Mouse (Mus musculus) lung, postnatal 0 days (tissue): ENCODE measurements around the gene Rapgef2. TPM values are rescaled to one million over a fixed set of nuclear protein-coding genes. Genes with fewer than 3 reads are reported as not detected.

ENCODE experiments used
- ATAC-seq: fragments of 200-750 bp; cut with Nextera tagmentation; 2 replicates; pipeline ENCODE4 v1.8.0; 2017; ENCODE audit warnings: moderate library complexity
- DNase-seq: peaks from one replicate; pipeline ENCODE4 v3.0.0-alpha.2; 2016; ENCODE audit warnings: low spot score
- H3K27ac ChIP-seq: fragments of 300-500 bp; sonication (generic); 2 replicates; pipeline ENCODE4 v1.5.1; 2014; ENCODE audit warnings: antibody characterized with exemption, mild to moderate bottlenecking, low read length, mixed read lengths
- H3K27me3 ChIP-seq: fragments of 300-500 bp; sonication (generic); replicated peaks from 2 replicates; pipeline ENCODE4 v1.6.1; 2014; ENCODE audit warnings: low read length, mixed read lengths; ENCODE audit not compliant: insufficient read depth
- H3K36me3 ChIP-seq: fragments of 300-500 bp; sonication (generic); 2 replicates; pipeline ENCODE4 v1.6.1; 2014; ENCODE audit warnings: low read length, mixed read lengths; ENCODE audit not compliant: insufficient read depth
- H3K4me1 ChIP-seq: fragments of 300-500 bp; sonication (generic); 2 replicates; pipeline ENCODE4 v1.6.1; 2014; ENCODE audit warnings: antibody characterized with exemption, low read depth, low read length, mixed read lengths; ENCODE audit not compliant: insufficient read depth
- H3K4me2 ChIP-seq: fragments of 300-500 bp; sonication (generic); replicated peaks from 2 replicates; pipeline ENCODE4 v1.6.1; 2014; ENCODE audit warnings: low read depth, mild to moderate bottlenecking, low read length, moderate library complexity, mixed read lengths
- H3K4me3 ChIP-seq: fragments of 300-500 bp; sonication (generic); 2 replicates; pipeline ENCODE4 v1.5.1; 2014; ENCODE audit warnings: low read depth, low read length
- H3K9ac ChIP-seq: fragments of 300-500 bp; sonication (generic); replicated peaks from 2 replicates; pipeline ENCODE4 v1.6.1; 2014; ENCODE audit warnings: low read depth, mild to moderate bottlenecking
- H3K9me3 ChIP-seq: fragments of 300-500 bp; sonication (generic); 2 replicates; pipeline ENCODE4 v1.6.1; 2016; ENCODE audit warnings: low read length, mixed read lengths
- CTCF ChIP-seq: IDR thresholded peaks from 2 replicates; pipeline ENCODE4 v1.5.1; 2016; ENCODE audit warnings: antibody characterized with exemption, mild to moderate bottlenecking
- EP300 ChIP-seq: IDR thresholded peaks from 2 replicates; pipeline ENCODE4 v1.6.1; 2016; ENCODE audit warnings: antibody characterized with exemption, mild to moderate bottlenecking, control low read depth
- WGBS: fragments of 180-500 bp; shearing (Covaris S2); extraction: QIAGEN DNeasy Blood & Tissue Kit; methylation state at CpG from one replicate; pipeline ENCODE4 v1.1.7; 2014; 5-methylcytosine and 5-hydroxymethylcytosine counted together
- polyA plus RNA-seq: library from polyadenylated mRNA; unstranded; fragments of >200 nt; fragmentation: Nextera tagmentation; extraction: Ambion mirVana; gene quantifications from 2 replicates; pipeline ENCODE4 v1.2.1, GENCODE M21; 2015

Gene Rapgef2
- polyA plus RNA-seq, 1 experiment from 2014 or later, result 5.8 TPM

DNA sequence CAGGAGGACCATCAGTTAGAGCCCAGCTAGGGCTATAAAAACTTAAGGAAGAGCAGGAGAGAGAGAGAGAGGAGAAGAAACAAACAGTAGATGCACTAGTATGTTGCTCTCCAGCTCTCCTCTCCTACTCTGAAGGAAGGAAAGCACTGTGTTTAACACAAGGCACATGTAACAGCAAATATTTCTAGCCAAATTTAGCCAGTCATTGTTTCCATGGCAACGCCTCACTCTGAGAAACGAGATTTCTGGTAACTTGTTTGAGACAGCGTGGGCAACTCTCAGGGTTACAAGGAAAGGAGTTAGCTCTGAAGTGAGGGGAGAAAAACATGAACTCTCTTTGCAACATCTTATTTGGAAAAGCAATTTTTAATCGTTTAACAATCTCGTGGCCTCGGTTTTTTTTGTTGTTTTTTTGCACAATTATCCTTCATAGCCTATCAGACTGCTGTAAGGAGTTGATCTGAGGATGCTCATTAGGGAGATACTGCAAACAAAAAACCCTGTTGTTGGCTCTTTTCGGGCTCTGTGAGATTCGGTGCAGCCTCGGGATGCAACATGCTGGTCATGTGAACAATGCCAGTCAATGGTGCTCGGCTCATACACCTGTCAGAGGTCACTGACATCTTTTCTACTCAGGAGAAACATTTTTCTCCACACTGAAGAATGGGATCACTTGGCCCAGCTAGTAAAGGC lies 27.8 kb upstream of the Rapgef2 start:
- Histone ChIP-seq H3K4me2 (no peak overlapping the region), H3K27me3 (no peaks in the 10 kb centered on the region), H3K9me3 (no peaks in the 10 kb centered on the region), H3K4me1 (no peaks in the 10 kb centered on the region), H3K36me3 (no peaks in the 10 kb centered on the region), H3K9ac (no peak overlapping the region), H3K4me3 (no peak overlapping the region), H3K27ac (no peak overlapping the region)
- TF ChIP-seq EP300 (no peak), CTCF (no peak)
- DNase-seq (peak; percentile 53), ATAC-seq (no peak)
- WGBS, result 55% methylated on average over 10 of the region's 10 CpGs

DNA sequence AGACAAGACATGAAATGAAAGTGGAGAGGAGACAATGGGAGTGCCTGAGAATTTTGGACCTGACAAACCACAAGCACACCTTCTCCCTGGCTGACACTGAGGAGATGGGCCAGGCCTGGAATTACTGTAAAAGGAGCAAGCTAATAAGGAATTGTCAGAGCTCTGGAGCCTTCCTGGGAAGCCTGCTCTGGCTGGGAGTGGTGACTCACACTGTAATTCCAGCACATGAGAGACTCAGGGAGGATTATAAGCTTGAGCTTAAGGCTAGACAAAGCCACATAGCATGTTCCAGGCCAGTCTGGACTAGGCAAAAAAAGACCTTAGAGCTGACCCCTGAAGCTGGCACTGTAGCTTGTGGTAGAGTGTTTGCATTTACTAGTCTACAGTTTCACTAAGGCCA lies 25.6 kb upstream of the Rapgef2 start:
- Histone ChIP-seq H3K4me1 (no peaks in the 10 kb centered on the region), H3K4me3 (no peak overlapping the region), H3K9me3 (no peaks in the 10 kb centered on the region), H3K27me3 (no peaks in the 10 kb centered on the region), H3K27ac (no peak overlapping the region), H3K36me3 (no peaks in the 10 kb centered on the region), H3K4me2 (no peak overlapping the region), H3K9ac (no peak overlapping the region)
- DNase-seq (no peak), ATAC-seq (no peak)
- TF ChIP-seq EP300, result no peak
- no peak for TF ChIP-seq CTCF

- no peak for DNase-seq
- H3K4me3 ChIP-seq, result no peak overlapping the region
- TF ChIP-seq EP300, result no peak
- TF ChIP-seq CTCF, result no peak
- WGBS, result 82% methylated on average over 7 of the region's 7 CpGs
- H3K27me3 ChIP-seq, result no peaks in the 10 kb centered on the region
- H3K9me3 ChIP-seq, result no peaks in the 10 kb centered on the region
- no peak overlapping the region for H3K27ac ChIP-seq
- H3K4me1 ChIP-seq, result no peaks in the 10 kb centered on the region
- no peak overlapping the region for H3K4me2 ChIP-seq
- ATAC-seq, result no peak
- H3K9ac ChIP-seq, result no peak overlapping the region
- H3K36me3 ChIP-seq, result no peaks in the 10 kb centered on the region
Measured at GRCm38 (mm10) chr3:79310184-79310583, 23.9 kb upstream of the Rapgef2 start.

- Histone ChIP-seq H3K9me3 (no peaks in the 10 kb centered on the region), H3K36me3 (no peaks in the 10 kb centered on the region), H3K4me1 (no peaks in the 10 kb centered on the region), H3K4me3 (no peak overlapping the region), H3K9ac (no peak overlapping the region), H3K4me2 (no peak overlapping the region), H3K27ac (no peak overlapping the region), H3K27me3 (no peaks in the 10 kb centered on the region)
- DNase-seq (no peak), ATAC-seq (no peak)
- WGBS, result 90% methylated on average over 4 of the region's 4 CpGs
- no peak for TF ChIP-seq CTCF
- no peak for TF ChIP-seq EP300
Measured at GRCm38 (mm10) chr3:79308605-79309004, 22.3 kb upstream of the Rapgef2 start.

DNA sequence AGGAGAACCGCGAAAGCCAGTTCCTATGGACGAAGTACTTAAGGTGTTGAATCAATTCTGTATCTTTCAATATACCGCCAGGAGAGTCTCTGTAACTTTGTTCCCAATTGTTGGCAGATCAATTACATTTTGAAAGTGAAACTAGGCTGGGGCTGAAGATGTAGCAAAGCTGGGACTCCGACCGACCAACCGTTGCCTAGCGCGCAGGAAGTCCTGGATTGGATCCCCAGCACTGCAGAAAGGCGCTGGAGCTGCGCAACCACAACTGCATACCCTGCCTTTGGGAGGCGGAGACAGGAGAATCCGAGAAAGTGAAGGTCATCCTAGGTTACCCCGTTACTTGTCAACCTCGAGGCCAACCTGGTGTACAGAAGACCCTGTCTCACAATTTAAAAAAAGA lies 13.1 kb upstream of the Rapgef2 start:
- Histone ChIP-seq H3K4me3 (no peak overlapping the region), H3K4me1 (no peaks in the 10 kb centered on the region), H3K27me3 (no peaks in the 10 kb centered on the region), H3K9me3 (no peaks in the 10 kb centered on the region), H3K4me2 (no peak overlapping the region), H3K9ac (no peak overlapping the region), H3K36me3 (no peaks in the 10 kb centered on the region), H3K27ac (no peak overlapping the region)
- ATAC-seq, result no peak
- TF ChIP-seq EP300 (no peak), CTCF (no peak)
- WGBS, result 87% methylated on average over 15 of the region's 15 CpGs
- no peak for DNase-seq

DNA sequence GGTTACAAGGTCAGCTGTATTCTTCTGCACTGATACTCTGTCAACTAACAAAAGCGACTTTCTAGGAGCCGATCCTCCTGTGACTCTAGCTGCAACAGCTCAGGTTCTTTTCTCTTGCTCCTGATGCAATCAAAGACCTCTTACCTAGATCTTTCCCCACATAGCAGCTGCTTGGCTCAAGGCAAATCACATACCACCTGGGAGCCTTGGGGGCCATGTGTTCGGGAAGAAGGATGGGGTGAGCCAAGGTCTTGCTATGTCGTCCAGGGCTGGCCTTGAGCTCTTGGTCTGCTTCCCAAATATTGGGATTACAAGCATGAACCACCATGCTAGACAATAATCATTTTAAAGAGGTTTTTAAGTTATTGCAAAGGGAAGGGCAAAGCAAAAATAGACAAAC lies 11.0 kb upstream of the Rapgef2 start:
- Histone ChIP-seq H3K9ac (no peak overlapping the region), H3K27ac (no peak overlapping the region), H3K9me3 (no peaks in the 10 kb centered on the region), H3K27me3 (no peaks in the 10 kb centered on the region), H3K4me3 (no peak overlapping the region), H3K4me2 (no peak overlapping the region), H3K4me1 (no peaks in the 10 kb centered on the region), H3K36me3 (no peaks in the 10 kb centered on the region)
- ATAC-seq (no peak), DNase-seq (no peak)
- WGBS, result 68% methylated on average over 4 of the region's 4 CpGs
- TF ChIP-seq EP300, result no peak
- TF ChIP-seq CTCF, result no peak

GRCm38 (mm10) chr3:79296586-79296985 lies 10.3 kb upstream of the Rapgef2 start:
- Histone ChIP-seq H3K4me3 (no peak overlapping the region), H3K9me3 (no peaks in the 10 kb centered on the region), H3K9ac (no peak overlapping the region), H3K4me1 (no peaks in the 10 kb centered on the region), H3K4me2 (no peak overlapping the region), H3K27me3 (no peaks in the 10 kb centered on the region), H3K36me3 (no peaks in the 10 kb centered on the region), H3K27ac (no peak overlapping the region)
- no peak for TF ChIP-seq CTCF
- no peak for TF ChIP-seq EP300
- DNase-seq (no peak), ATAC-seq (no peak)
- 80% methylated on average over 3 of the region's 3 CpGs for WGBS
